Mouse (Mus musculus) MEL (cell line): Measurements from ENCODE around the gene Inpp4b.

ENCODE experiments used
- CTCF ChIP-seq, 3 experiments: IDR thresholded peaks in 2 of 3; conservative IDR thresholded peaks in 1 of 3; 2 replicates each; pipeline ENCODE4 v1.5.1; 2011 to 2012; ENCODE audit warnings: low read length in 3 of 3, low read depth in 2 of 3, mild to moderate bottlenecking in 2 of 3, improper control_type of control experiment in 1 of 3, inconsistent platforms in 1 of 3, mixed read lengths in 1 of 3, moderate library complexity in 1 of 3; ENCODE audit not compliant: control insufficient read depth in 1 of 3, insufficient read depth in 1 of 3, poor library complexity in 1 of 3, severe bottlenecking in 1 of 3
- MAZ ChIP-seq: IDR thresholded peaks from 2 replicates; pipeline ENCODE4 v1.6.1; 2012; ENCODE audit warnings: low read depth, mild to moderate bottlenecking, inconsistent platforms, low read length, improper control_type of control experiment
- USF2 ChIP-seq, 2 experiments: IDR thresholded peaks; 2 replicates each; pipeline ENCODE4 v1.6.1; 2011 to 2012; ENCODE audit warnings: improper control_type of control experiment in 2 of 2, low read length in 2 of 2, borderline replicate concordance in 1 of 2, inconsistent platforms in 1 of 2, low read depth in 1 of 2, mild to moderate bottlenecking in 1 of 2; ENCODE audit not compliant: insufficient read depth in 1 of 2
- ZMIZ1 ChIP-seq: IDR thresholded peaks from 2 replicates; pipeline ENCODE4 v1.6.1; 2012; ENCODE audit warnings: low read depth, mild to moderate bottlenecking, inconsistent platforms, low read length, improper control_type of control experiment, moderate library complexity

DNA sequence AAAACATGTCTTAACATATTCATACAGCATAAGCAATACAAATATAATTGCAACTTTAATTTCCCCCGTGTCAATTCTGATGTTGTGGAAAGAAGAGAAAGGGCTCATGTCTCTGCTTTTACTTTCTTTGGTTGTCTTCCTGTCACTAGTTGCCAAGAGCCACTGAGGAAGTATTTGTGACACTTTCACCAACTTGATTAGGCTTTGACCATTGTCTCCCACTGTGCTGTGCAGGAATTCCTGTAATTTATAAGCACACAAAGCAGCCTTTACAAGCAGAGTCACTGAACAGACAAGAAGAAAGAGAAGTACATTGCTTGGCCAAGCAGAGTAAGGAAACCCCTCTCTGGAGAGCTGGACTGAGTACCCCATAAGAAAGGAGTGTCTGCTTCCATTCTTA, 466.1 kb downstream of the Inpp4b start:
- TF ChIP-seq ZMIZ1 (no peak), CTCF (IDR thresholded peaks at IDR 0.05 in 2 of 3, conservative IDR thresholded peaks at IDR 0.05 in 1 of 3; ENCODE audit: control insufficient read depth in 1 of 3, insufficient read depth in 1 of 3, low read depth in 2 of 3, low read length in 3 of 3, poor library complexity in 1 of 3, severe bottlenecking in 1 of 3) (no peak), USF2 (IDR thresholded peaks at IDR 0.05; ENCODE audit: borderline replicate concordance in 1 of 2, insufficient read depth in 1 of 2, low read depth in 1 of 2, low read length in 2 of 2) (no peak), MAZ (no peak)
